Mouse (Mus musculus) embryonic facial prominence, embryonic 11.5 days (tissue): Measurements from ENCODE around the gene Dyrk3. TPM values are rescaled to one million over a fixed set of nuclear protein-coding genes. Genes with fewer than 3 reads are reported as not detected.
A peak's percentile ranks its signal among the peaks of the same experiment; 100 is the strongest.
"Not testable (repeated sequence)": the region's sequence is repeated elsewhere in the genome, so short reads cannot be mapped to it uniquely, and the experiment has no call there.

Experiments used
- ATAC-seq: fragments of 200-750 bp; cut with Nextera tagmentation; replicated peaks from 2 replicates; pipeline ENCODE4 v1.8.0; 2017; ENCODE audit warnings: low read depth; ENCODE audit not compliant: insufficient number of reproducible peaks, low FRiP score, low TSS enrichment
- DNase-seq: peaks from one replicate; pipeline ENCODE4 v3.0.0-alpha.2; 2015; ENCODE audit warnings: low spot score
- H3K27ac ChIP-seq: fragments of 300-500 bp; sonication (generic); replicated peaks from 2 replicates; pipeline ENCODE4 v1.5.1; 2014; ENCODE audit warnings: mild to moderate bottlenecking, low read depth, low read length, control low read depth
- H3K27me3 ChIP-seq: fragments of 300-500 bp; sonication (generic); 2 replicates; pipeline ENCODE4 v1.6.1; 2014; ENCODE audit warnings: mild to moderate bottlenecking, low read length, moderate library complexity, mixed read lengths; ENCODE audit not compliant: control insufficient read depth, insufficient read depth
- H3K36me3 ChIP-seq: fragments of 300-500 bp; sonication (generic); replicated peaks from 2 replicates; pipeline ENCODE4 v1.6.1; 2014; ENCODE audit warnings: low read depth, mild to moderate bottlenecking, low read length, moderate library complexity, mixed read lengths; ENCODE audit not compliant: control insufficient read depth, insufficient read depth
- H3K4me1 ChIP-seq: fragments of 300-500 bp; sonication (generic); 2 replicates; pipeline ENCODE4 v1.6.1; 2014; ENCODE audit warnings: low read length, mixed read lengths; ENCODE audit not compliant: control insufficient read depth, insufficient read depth
- H3K4me2 ChIP-seq: fragments of 300-500 bp; sonication (generic); 2 replicates; pipeline ENCODE4 v1.6.1; 2014; ENCODE audit warnings: low read depth, mild to moderate bottlenecking, control low read depth, low read length, moderate library complexity
- H3K4me3 ChIP-seq: fragments of 300-500 bp; sonication (generic); 2 replicates; pipeline ENCODE4 v1.5.1; 2014; ENCODE audit warnings: low read depth, low read length, control low read depth
- H3K9ac ChIP-seq: fragments of 300-500 bp; sonication (generic); replicated peaks from 2 replicates; pipeline ENCODE4 v1.6.1; 2014; ENCODE audit warnings: mild to moderate bottlenecking, control low read depth, low read length
- H3K9me3 ChIP-seq: fragments of 300-500 bp; sonication (generic); replicated peaks from 2 replicates; pipeline ENCODE4 v1.6.1; 2016; ENCODE audit warnings: mild to moderate bottlenecking, low read length, inconsistent platforms, mixed read lengths; ENCODE audit not compliant: control insufficient read depth
- WGBS: fragments of 180-500 bp; shearing (Covaris S2); extraction: QIAGEN DNeasy Blood & Tissue Kit; methylation state at CpG from one replicate; pipeline ENCODE4 v1.1.7; 2014; 5-methylcytosine and 5-hydroxymethylcytosine counted together
- polyA plus RNA-seq: library from polyadenylated mRNA; unstranded; fragments of >200 nt; fragmentation: Nextera tagmentation; extraction: Ambion mirVana; gene quantifications from 2 replicates; pipeline ENCODE4 v1.2.1, GENCODE M21; 2014

Gene Dyrk3
- polyA plus RNA-seq, 1 experiment from 2014 or later = 6.5 TPM

- no peak overlapping the region for H3K4me2 ChIP-seq
- no peak overlapping the region for H3K9ac ChIP-seq
- no peak overlapping the region for H3K27ac ChIP-seq
- peaks cover 15% of the 10 kb centered on the region for H3K36me3 ChIP-seq
- H3K27me3 ChIP-seq = no peaks in the 10 kb centered on the region
- no peaks in the 10 kb centered on the region for H3K4me1 ChIP-seq
- ATAC-seq (no peak), DNase-seq (no peak)
- WGBS = 83% methylated on average over 7 of the region's 7 CpGs
- H3K9me3 ChIP-seq = no peaks in the 10 kb centered on the region
- no peak overlapping the region for H3K4me3 ChIP-seq
Measured at GRCm38 (mm10) chr1:131173001-131173400, 34.9 kb upstream of the Dyrk3 start.

- H3K27ac ChIP-seq = no peak overlapping the region
- no peak overlapping the region for H3K4me3 ChIP-seq
- H3K9ac ChIP-seq = no peak overlapping the region
- DNase-seq (no peak), ATAC-seq (no peak)
- H3K36me3 ChIP-seq = peaks cover 20% of the 10 kb centered on the region
- WGBS = 95% methylated on average over 10 of the region's 10 CpGs
- H3K4me1 ChIP-seq = no peaks in the 10 kb centered on the region
- H3K27me3 ChIP-seq = no peaks in the 10 kb centered on the region
- no peak overlapping the region for H3K4me2 ChIP-seq
- H3K9me3 ChIP-seq = no peaks in the 10 kb centered on the region
Measured at GRCm38 (mm10) chr1:131167612-131168011, 29.5 kb upstream of the Dyrk3 start.

GRCm38 (mm10) chr1:131164427-131164826, 26.3 kb upstream of the Dyrk3 start:
- ATAC-seq (no peak), DNase-seq (no peak)
- Histone ChIP-seq H3K9ac (no peak overlapping the region), H3K4me3 (no peak overlapping the region), H3K27ac (no peak overlapping the region), H3K27me3 (no peaks in the 10 kb centered on the region), H3K36me3 (peaks cover 23% of the 10 kb centered on the region), H3K9me3 (no peaks in the 10 kb centered on the region), H3K4me1 (no peaks in the 10 kb centered on the region), H3K4me2 (no peak overlapping the region)
- whole genome bisulfite sequencing = 86% methylated on average over 6 of the region's 6 CpGs

GRCm38 (mm10) chr1:131161091-131161490, 23.0 kb upstream of the Dyrk3 start:
- DNase-seq = no peak
- Histone ChIP-seq H3K9ac (no peak overlapping the region), H3K27ac (no peak overlapping the region), H3K9me3 (no peaks in the 10 kb centered on the region), H3K4me2 (no peak overlapping the region), H3K4me3 (no peak overlapping the region), H3K4me1 (no peaks in the 10 kb centered on the region), H3K27me3 (no peaks in the 10 kb centered on the region), H3K36me3 (peaks cover 11% of the 10 kb centered on the region)
- no peak for ATAC-seq
- WGBS = 80% methylated on average over 11 of the region's 11 CpGs

- H3K4me1 ChIP-seq, H3K36me3 ChIP-seq, H3K27me3 ChIP-seq, H3K4me2 ChIP-seq, ATAC-seq, H3K9me3 ChIP-seq, H3K4me3 ChIP-seq, H3K9ac ChIP-seq, DNase-seq, H3K27ac ChIP-seq: not testable (repeated sequence)
- 94% methylated on average over 3 of the region's 3 CpGs for WGBS
Measured at GRCm38 (mm10) chr1:131159573-131160327, 21.6 kb upstream of the Dyrk3 start.

- no peaks in the 10 kb centered on the region for H3K27me3 ChIP-seq
- H3K36me3 ChIP-seq = no peaks in the 10 kb centered on the region
- no peak overlapping the region for H3K27ac ChIP-seq
- no peak overlapping the region for H3K4me3 ChIP-seq
- 57% methylated on average over 2 of the region's 2 CpGs for WGBS
- H3K9me3 ChIP-seq = no peaks in the 10 kb centered on the region
- no peaks in the 10 kb centered on the region for H3K4me1 ChIP-seq
- DNase-seq (peak; percentile 60), ATAC-seq (no peak)
- H3K9ac ChIP-seq = no peak overlapping the region
- no peak overlapping the region for H3K4me2 ChIP-seq
Measured at GRCm38 (mm10) chr1:131155456-131155855, 17.3 kb upstream of the Dyrk3 start.

DNA sequence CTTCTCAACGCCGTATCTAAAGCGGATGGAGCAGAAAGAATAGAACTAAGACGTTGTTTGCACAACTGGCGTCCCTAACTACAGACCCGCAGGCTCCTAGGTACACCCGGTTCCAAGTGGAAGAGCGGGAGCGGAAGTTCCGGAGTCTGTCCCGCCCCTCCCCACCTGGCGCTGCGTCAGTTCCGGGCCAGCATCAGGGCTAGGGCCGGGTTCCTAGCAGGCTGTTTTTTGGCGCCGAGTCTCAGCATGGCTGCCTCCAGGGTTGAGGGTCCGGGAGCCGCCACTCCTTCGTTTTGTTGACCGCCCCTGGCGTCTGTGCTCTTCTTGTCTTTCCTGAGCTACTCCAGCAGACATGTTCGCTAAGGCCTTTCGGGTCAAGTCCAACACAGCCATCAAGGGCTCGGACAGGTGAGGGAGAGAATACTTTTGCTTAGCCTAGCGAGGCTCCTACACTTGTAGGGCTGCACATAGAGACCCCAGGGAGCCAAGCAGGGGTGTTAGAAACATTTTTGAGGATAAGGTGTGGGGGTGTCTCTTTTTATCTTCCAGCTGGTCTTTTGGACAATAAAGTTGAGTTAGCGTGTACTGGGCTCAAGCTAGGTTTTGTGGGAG, 15.0 kb upstream of the Dyrk3 start, which contains the start of gene Eif2d:
Eif2d (plus strand) TSS at position 164 of the 612 bp plus-strand sequence.
- H3K4me3 ChIP-seq = peak within 1 kb of the TSS; percentile 63
- H3K4me1 ChIP-seq = no peaks in the 10 kb centered on the region
- no peaks in the 10 kb centered on the region for H3K36me3 ChIP-seq
- H3K4me2 ChIP-seq = peak within 1 kb of the TSS; percentile 71
- H3K9me3 ChIP-seq = no peaks in the 10 kb centered on the region
- no peaks in the 10 kb centered on the region for H3K27me3 ChIP-seq
- peak within 1 kb of the TSS; percentile 74 for H3K9ac ChIP-seq
- DNase-seq (peak; percentile 95), ATAC-seq (peak; percentile 98)
- no peak within 1 kb of the TSS for H3K27ac ChIP-seq
- under 1% methylated on average over 27 of the region's 27 CpGs for WGBS

GRCm38 (mm10) chr1:131149496-131149895, 11.4 kb upstream of the Dyrk3 start:
- Histone ChIP-seq H3K9ac (no peak overlapping the region), H3K9me3 (no peaks in the 10 kb centered on the region), H3K27ac (no peak overlapping the region), H3K27me3 (no peaks in the 10 kb centered on the region), H3K36me3 (no peaks in the 10 kb centered on the region), H3K4me1 (no peaks in the 10 kb centered on the region), H3K4me2 (no peak overlapping the region), H3K4me3 (no peak overlapping the region)
- DNase-seq = no peak
- WGBS = 72% methylated on average over 1 of the region's 1 CpGs
- no peak for ATAC-seq
